Mouse (Mus musculus): Measurements from ENCODE around the gene BB287469. TPM values are rescaled to one million over a fixed set of nuclear protein-coding genes. Genes with fewer than 3 reads are reported as not detected.
"Not testable (repeated sequence)": the region's sequence is repeated elsewhere in the genome, so short reads cannot be mapped to it uniquely, and the experiment has no call there.

Gene BB287469
- total RNA-seq (2014; rRNA removed; ENCODE audit: low replicate concordance) (not detected in 2 replicates), polyA plus RNA-seq (2015; fragmentation: Nextera tagmentation; extraction: Ambion mirVana) (not detected in 2 replicates)

DNA sequence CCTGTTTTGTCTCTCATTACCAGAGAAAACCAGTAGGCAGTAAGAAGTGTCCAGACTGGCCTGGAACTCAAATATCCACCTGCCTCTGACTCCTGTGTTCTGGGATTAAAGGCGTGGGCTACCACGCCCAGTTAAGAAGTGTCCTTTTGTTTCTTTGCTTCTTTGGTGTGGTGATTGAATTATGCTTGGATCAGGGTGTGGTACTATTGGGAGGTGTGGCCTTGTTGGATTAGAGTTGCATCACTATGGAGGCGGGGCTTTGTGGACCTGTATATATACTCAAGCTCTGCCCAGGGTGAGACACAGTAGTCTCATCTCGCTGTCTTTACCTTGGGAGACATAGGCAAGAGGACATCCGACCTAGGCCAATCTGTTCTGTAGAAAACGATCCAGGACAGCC lies at the start of gene BB287469:
Gene BB287469, plus strand, starts transcription at position 301 of the 400 bp plus-strand sequence.
- not testable (repeated sequence) for H3K4me3 ChIP-seq (ENCODE audit: low read depth, low read length); H3K4me2 ChIP-seq (ENCODE audit: low read depth, low read length); DNase-seq (ENCODE audit: low spot score); H3K36me3 ChIP-seq (replicated peaks; ENCODE audit: control insufficient read depth, insufficient read depth, low read length); H3K9me3 ChIP-seq (replicated peaks; ENCODE audit: control insufficient read depth, low read length); H3K4me1 ChIP-seq (ENCODE audit: control insufficient read depth, insufficient read depth); H3K9ac ChIP-seq (replicated peaks; ENCODE audit: low read depth, low read length); ATAC-seq (ENCODE audit: insufficient read depth, low read depth); H3K27ac ChIP-seq (ENCODE audit: low read depth); H3K27me3 ChIP-seq (ENCODE audit: control insufficient read depth, insufficient read depth, low read length)
- WGBS = 65% methylated on average over 3 of the region's 6 CpGs

DNA sequence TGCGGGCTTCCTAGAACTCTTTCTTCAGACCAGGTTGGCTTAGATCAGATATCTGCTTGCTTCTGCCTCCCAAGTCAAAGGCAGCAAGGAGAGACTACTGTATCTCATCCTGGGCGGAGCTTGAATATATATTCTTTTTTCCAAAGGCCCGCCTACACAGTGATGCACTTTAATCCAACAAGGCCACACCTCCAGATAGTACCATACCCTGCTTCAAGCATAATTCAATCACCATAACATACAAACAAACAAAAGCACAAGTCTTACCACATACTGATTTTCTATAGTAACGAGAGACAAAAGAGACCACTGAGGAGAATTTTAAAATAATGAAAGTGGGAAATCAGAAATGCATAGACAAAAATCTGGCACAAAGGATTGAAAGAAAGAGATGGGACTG lies 40.7 kb upstream of the BB287469 start, which contains the start of gene Gm21319:
Gene Gm21319, minus strand, starts transcription at position 101 of the 400 bp plus-strand sequence.
- not testable (repeated sequence) for H3K4me3 ChIP-seq (ENCODE audit: low read depth, low read length); H3K9ac ChIP-seq (replicated peaks; ENCODE audit: low read depth, low read length); H3K4me1 ChIP-seq (ENCODE audit: control insufficient read depth, insufficient read depth); H3K36me3 ChIP-seq (replicated peaks; ENCODE audit: control insufficient read depth, insufficient read depth, low read length); H3K9me3 ChIP-seq (replicated peaks; ENCODE audit: control insufficient read depth, low read length); H3K27me3 ChIP-seq (ENCODE audit: control insufficient read depth, insufficient read depth, low read length); H3K27ac ChIP-seq (ENCODE audit: low read depth); H3K4me2 ChIP-seq (ENCODE audit: low read depth, low read length); DNase-seq (ENCODE audit: low spot score); ATAC-seq (ENCODE audit: insufficient read depth, low read depth)
- WGBS = 62% methylated on average over 4 of the region's 4 CpGs

DNA sequence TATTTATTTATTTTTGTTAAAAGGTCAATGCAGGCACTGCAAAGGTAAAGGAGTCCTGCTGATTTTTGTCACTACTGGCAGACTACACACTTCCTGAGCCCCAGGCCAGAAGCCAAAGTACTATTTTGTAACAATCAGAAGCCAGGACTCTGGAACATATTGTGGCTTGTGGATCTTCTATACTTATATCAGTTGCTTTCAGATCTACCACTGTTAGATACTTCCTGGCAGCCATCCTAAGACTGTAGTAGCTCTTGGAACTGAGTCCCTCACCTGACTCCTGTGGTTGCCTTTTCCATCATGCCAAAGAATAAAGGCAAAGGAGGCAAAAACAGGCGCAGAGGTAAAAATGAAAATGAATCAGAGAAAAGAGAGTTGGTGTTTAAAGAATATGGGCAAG lies 21.2 kb upstream of the BB287469 start, which contains the start of gene Gm21936:
Gene Gm21936, plus strand, starts transcription at position 301 of the 400 bp plus-strand sequence.
- not testable (repeated sequence) for H3K4me2 ChIP-seq (ENCODE audit: low read depth, low read length); H3K27me3 ChIP-seq (ENCODE audit: control insufficient read depth, insufficient read depth, low read length); H3K4me3 ChIP-seq (ENCODE audit: low read depth, low read length); H3K4me1 ChIP-seq (ENCODE audit: control insufficient read depth, insufficient read depth); H3K27ac ChIP-seq (ENCODE audit: low read depth); H3K9me3 ChIP-seq (replicated peaks; ENCODE audit: control insufficient read depth, low read length); ATAC-seq (ENCODE audit: insufficient read depth, low read depth); H3K9ac ChIP-seq (replicated peaks; ENCODE audit: low read depth, low read length); H3K36me3 ChIP-seq (replicated peaks; ENCODE audit: control insufficient read depth, insufficient read depth, low read length); DNase-seq (ENCODE audit: low spot score)
- WGBS = 81% methylated on average over 1 of the region's 1 CpGs

DNA sequence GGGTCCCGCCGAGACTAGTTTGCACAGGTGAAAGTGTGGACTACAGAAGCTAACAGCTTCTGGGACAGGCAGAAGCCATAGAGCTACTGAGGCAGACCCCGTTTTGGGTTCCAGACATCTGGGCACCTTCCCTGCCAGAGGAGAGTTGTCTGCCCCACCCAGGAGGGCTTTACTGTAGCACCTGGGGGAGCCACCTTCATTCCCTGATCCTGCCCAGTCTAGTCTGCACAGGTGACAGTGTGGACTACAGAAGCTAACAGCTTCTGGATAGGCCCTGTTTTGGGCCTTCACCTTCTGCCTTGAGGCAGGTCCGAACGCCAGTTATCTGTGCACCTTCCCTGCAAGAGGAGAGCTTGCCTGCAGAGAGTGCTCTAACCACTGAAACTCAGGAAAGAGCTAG lies 18.4 kb upstream of the BB287469 start:
- H3K4me3 ChIP-seq (ENCODE audit: low read depth, low read length); DNase-seq (ENCODE audit: low spot score); H3K9me3 ChIP-seq (replicated peaks; ENCODE audit: control insufficient read depth, low read length); H3K27me3 ChIP-seq (ENCODE audit: control insufficient read depth, insufficient read depth, low read length); H3K36me3 ChIP-seq (replicated peaks; ENCODE audit: control insufficient read depth, insufficient read depth, low read length); H3K27ac ChIP-seq (ENCODE audit: low read depth); ATAC-seq (ENCODE audit: insufficient read depth, low read depth); H3K4me2 ChIP-seq (ENCODE audit: low read depth, low read length); H3K9ac ChIP-seq (replicated peaks; ENCODE audit: low read depth, low read length); H3K4me1 ChIP-seq (ENCODE audit: control insufficient read depth, insufficient read depth): not testable (repeated sequence)
- WGBS = 76% methylated on average over 5 of the region's 5 CpGs

DNA sequence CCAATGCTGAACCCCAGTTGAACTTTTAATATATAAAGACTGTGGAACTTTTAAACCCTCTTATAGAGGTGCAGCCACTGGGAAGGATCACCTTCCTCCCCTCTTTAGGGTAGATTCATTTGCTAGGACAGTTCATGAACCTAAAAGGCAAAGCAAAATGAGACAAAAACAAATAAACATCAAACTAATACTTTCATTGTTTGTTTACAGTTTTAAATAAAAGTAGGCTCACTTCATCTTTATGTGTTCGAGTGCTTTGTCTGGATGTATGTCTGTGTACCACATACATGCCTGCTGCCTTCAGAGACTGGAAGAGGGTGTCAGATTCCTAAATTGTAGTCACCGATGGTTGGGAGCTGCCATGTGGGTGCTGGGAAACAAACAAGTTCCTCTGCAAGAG lies 25.9 kb downstream of the BB287469 start, which contains the start of gene Gm2001:
Gene Gm2001, minus strand, starts transcription at position 101 of the 400 bp plus-strand sequence.
- not testable (repeated sequence) for H3K36me3 ChIP-seq (replicated peaks; ENCODE audit: control insufficient read depth, insufficient read depth, low read length); H3K4me1 ChIP-seq (ENCODE audit: control insufficient read depth, insufficient read depth); H3K9ac ChIP-seq (replicated peaks; ENCODE audit: low read depth, low read length); H3K4me2 ChIP-seq (ENCODE audit: low read depth, low read length); DNase-seq (ENCODE audit: low spot score); H3K27ac ChIP-seq (ENCODE audit: low read depth); H3K9me3 ChIP-seq (replicated peaks; ENCODE audit: control insufficient read depth, low read length); ATAC-seq (ENCODE audit: insufficient read depth, low read depth); H3K27me3 ChIP-seq (ENCODE audit: control insufficient read depth, insufficient read depth, low read length); H3K4me3 ChIP-seq (ENCODE audit: low read depth, low read length)
- 45% methylated on average over 1 of the region's 2 CpGs for WGBS

DNA sequence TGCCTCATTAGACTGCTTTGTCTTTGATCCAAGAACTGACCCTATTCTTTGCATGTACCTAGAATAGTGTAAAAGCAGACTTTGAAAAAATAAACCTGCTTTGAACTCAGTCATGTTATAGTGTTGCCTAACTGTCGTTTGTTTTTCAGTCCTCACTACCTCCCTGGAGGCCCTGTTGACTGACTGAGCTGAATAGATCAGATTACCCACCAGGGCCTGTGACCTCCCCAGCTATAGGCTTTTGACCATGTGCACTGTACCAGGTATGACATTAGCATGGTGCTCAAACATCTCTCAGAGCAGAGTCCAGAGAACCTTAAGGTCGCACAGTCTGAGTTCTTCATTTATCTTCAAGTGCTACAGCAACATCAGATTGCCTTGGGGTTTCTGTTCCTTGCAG lies 34.3 kb downstream of the BB287469 start:
- H3K27ac ChIP-seq (ENCODE audit: low read depth); H3K4me2 ChIP-seq (ENCODE audit: low read depth, low read length); H3K36me3 ChIP-seq (replicated peaks; ENCODE audit: control insufficient read depth, insufficient read depth, low read length); H3K27me3 ChIP-seq (ENCODE audit: control insufficient read depth, insufficient read depth, low read length); H3K9me3 ChIP-seq (replicated peaks; ENCODE audit: control insufficient read depth, low read length); DNase-seq (ENCODE audit: low spot score); H3K4me3 ChIP-seq (ENCODE audit: low read depth, low read length); H3K9ac ChIP-seq (replicated peaks; ENCODE audit: low read depth, low read length); H3K4me1 ChIP-seq (ENCODE audit: control insufficient read depth, insufficient read depth); ATAC-seq (ENCODE audit: insufficient read depth, low read depth): not testable (repeated sequence)
- WGBS = no CpG with 5 or more reads among the region's 2 CpGs

DNA sequence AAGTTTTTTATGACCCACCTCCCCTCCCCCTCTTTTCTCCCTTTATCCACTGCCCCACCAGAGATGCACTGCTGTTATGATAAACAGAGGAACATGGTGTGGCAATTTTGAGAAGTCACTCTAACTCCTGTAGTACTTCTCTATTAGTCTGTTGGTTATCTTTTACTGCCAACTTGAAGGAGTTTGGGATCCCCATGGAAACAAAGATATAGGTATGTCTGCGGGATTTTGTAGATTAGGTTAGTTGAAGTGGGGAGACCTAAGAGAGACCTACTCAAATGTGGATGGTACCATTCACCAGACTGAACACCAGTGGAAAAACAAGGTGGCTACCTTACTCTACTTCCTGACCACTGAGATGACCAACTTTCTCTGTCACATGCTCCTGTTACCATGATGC lies 39.7 kb downstream of the BB287469 start:
- not testable (repeated sequence) for H3K36me3 ChIP-seq (replicated peaks; ENCODE audit: control insufficient read depth, insufficient read depth, low read length); DNase-seq (ENCODE audit: low spot score); H3K9me3 ChIP-seq (replicated peaks; ENCODE audit: control insufficient read depth, low read length); H3K9ac ChIP-seq (replicated peaks; ENCODE audit: low read depth, low read length); H3K4me1 ChIP-seq (ENCODE audit: control insufficient read depth, insufficient read depth); ATAC-seq (ENCODE audit: insufficient read depth, low read depth); H3K27me3 ChIP-seq (ENCODE audit: control insufficient read depth, insufficient read depth, low read length); H3K27ac ChIP-seq (ENCODE audit: low read depth); H3K4me2 ChIP-seq (ENCODE audit: low read depth, low read length); H3K4me3 ChIP-seq (ENCODE audit: low read depth, low read length)
- WGBS = 45% methylated on average over 1 of the region's 1 CpGs

DNA sequence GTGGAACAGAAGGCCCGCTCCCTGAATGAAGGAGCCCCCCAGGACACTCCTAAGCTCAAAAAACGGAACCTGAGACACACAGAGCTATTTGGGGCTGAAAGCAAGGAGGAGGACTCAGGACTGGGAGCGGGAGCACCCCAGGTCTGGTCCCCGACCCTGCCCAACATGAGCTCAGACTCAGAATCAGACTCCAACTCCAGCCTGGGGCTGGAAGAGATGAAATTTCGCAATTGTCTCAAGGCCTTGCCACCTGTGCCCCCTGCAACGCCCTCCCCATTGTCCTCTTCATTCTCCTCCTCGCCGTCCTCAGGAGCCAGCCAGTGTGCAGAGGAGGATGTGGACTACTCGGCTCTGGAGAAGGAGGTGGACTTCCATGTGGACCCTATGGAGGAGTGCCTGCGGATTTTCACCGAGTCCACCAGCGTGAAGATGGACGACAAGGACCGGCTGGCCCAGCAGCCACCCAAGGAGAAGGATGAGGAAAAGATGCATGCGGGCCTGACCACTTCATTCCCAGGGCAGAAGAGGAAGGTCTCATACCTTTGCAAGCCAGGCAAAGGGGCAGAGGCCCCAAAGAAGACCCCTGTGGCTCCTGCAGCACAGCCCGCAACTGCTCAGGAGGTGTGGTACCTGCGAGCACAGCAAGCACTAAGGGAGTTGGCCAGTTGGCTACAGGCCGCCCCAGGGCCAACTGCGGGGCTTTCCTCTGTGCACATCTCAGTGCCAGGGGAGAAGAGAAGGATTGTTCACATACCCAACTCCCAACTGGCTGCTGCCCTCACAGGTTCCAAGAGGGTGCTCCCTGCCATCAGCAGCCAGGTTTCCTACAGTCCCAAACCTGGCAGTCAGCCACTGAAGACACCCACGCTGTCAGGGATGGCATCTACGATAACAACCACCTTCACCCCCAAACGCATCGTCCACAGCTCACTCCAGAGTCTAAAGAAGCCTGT lies 45.6 kb downstream of the BB287469 start:
- H3K36me3 ChIP-seq (replicated peaks; ENCODE audit: control insufficient read depth, insufficient read depth, low read length); H3K9ac ChIP-seq (replicated peaks; ENCODE audit: low read depth, low read length); H3K27me3 ChIP-seq (ENCODE audit: control insufficient read depth, insufficient read depth, low read length); H3K4me2 ChIP-seq (ENCODE audit: low read depth, low read length); H3K4me1 ChIP-seq (ENCODE audit: control insufficient read depth, insufficient read depth); DNase-seq (ENCODE audit: low spot score); H3K4me3 ChIP-seq (ENCODE audit: low read depth, low read length); H3K27ac ChIP-seq (ENCODE audit: low read depth); ATAC-seq (ENCODE audit: insufficient read depth, low read depth); H3K9me3 ChIP-seq (replicated peaks; ENCODE audit: control insufficient read depth, low read length): not testable (repeated sequence)
- WGBS = 72% methylated on average over 23 of the region's 23 CpGs

Measured in heart, postnatal 0 days (tissue).